Mouse (Mus musculus) liver, adult 2 months (tissue): Measurements from ENCODE around the gene Dnajc6.

ENCODE experiments used
- CTCF ChIP-seq: fragments of 200-500 bp; IDR thresholded peaks from 2 replicates; pipeline ENCODE4 v1.5.1; 2011; ENCODE audit warnings: low read depth, low read length, control low read depth
- POLR2A ChIP-seq: fragments of 200-500 bp; IDR thresholded peaks from 2 replicates; pipeline ENCODE4 v1.6.1; 2011; ENCODE audit warnings: low read length, control low read depth; ENCODE audit not compliant: insufficient read depth; ENCODE audit errors: extremely low read depth

- TF ChIP-seq CTCF (no peak), POLR2A (no peak)
Observed at GRCm38 (mm10) chr4:101462065-101462464, 34.4 kb upstream of the Dnajc6 start.
